Comparison of ENCODE assay signal across 12 mouse cellular contexts in genomic region chr13:30042689-30043320, GRCm38 (mm10). TPM values are rescaled to one million over a fixed set of nuclear protein-coding genes. Genes with fewer than 3 reads are reported as not detected.
DNase-seq lines count a peak whose midpoint lies in the region; ATAC-seq lines count a peak whose summit lies in the region.
"Had no signal": no experiment of that assay in that cellular context is flagged by ENCODE, and none has a peak within 500 bp of the region (broad histone marks: within the 10 kb centered on the region; RNA-seq: fewer than 3 reads in every experiment).

No protein-coding gene starts in this region.

- H3K9ac ChIP-seq in intestine, embryonic 15.5 days, result no peak overlapping the region
- H3K9ac ChIP-seq: neural tube, embryonic 13.5 days had no signal

- peak; percentile 11 to 20 for DNase-seq in frontal cortex, adult 2 months (ENCODE audit: extremely low spot score in 1 of 2, low spot score in 1 of 2)
- no peak for DNase-seq in frontal cortex, postnatal 25 days (ENCODE audit: low spot score in 2 of 2)
- peak; percentile 46 to 56 for DNase-seq in right cerebral cortex, postnatal 10 days (ENCODE audit: low spot score in 2 of 2)
- DNase-seq in right cerebral cortex, postnatal 25 days, result no peak
- peak; percentile 37 to 39 for DNase-seq in left cerebral cortex, postnatal 14 days (ENCODE audit: low spot score in 2 of 2)
- DNase-seq in thymus, postnatal 36 days, result peak; percentile 49 to 51
- DNase-seq in adrenal gland, postnatal 14 days, result no peak
- DNase-seq: kidney, postnatal 36 days had no signal

- intact Hi-C loops in left cerebral cortex, postnatal 14 days (cut with DNase I), result no loop called here

- no peaks in the 10 kb centered on the region for H3K27me3 ChIP-seq in intestine, embryonic 15.5 days (replicated peaks)
- H3K27me3 ChIP-seq: neural tube, embryonic 13.5 days had no signal

- no peak for ATAC-seq in intestine, embryonic 15.5 days

- no peaks in the 10 kb centered on the region for H3K9me3 ChIP-seq in intestine, embryonic 15.5 days
- H3K9me3 ChIP-seq: hindbrain, embryonic 10.5 days; neural tube, embryonic 13.5 days had no signal

- 78% methylated on average over 15 of the region's 15 CpGs for WGBS in intestine, embryonic 15.5 days

- H3K4me3 ChIP-seq in intestine, embryonic 15.5 days (replicated peaks), result no peak overlapping the region
- H3K4me3 ChIP-seq: hindbrain, embryonic 10.5 days; neural tube, embryonic 13.5 days had no signal

- no peak overlapping the region for H3K4me2 ChIP-seq in intestine, embryonic 15.5 days (replicated peaks)
- H3K4me2 ChIP-seq: liver, embryonic 11.5 days; neural tube, embryonic 13.5 days had no signal

- H3K27ac ChIP-seq in intestine, embryonic 15.5 days, result no peak overlapping the region
- H3K27ac ChIP-seq: hindbrain, embryonic 10.5 days; neural tube, embryonic 13.5 days had no signal

- no peaks in the 10 kb centered on the region for H3K36me3 ChIP-seq in intestine, embryonic 15.5 days
- H3K36me3 ChIP-seq: hindbrain, embryonic 10.5 days; neural tube, embryonic 13.5 days had no signal

- H3K4me1 ChIP-seq in intestine, embryonic 15.5 days (replicated peaks), result no peaks in the 10 kb centered on the region
- H3K4me1 ChIP-seq: hindbrain, embryonic 10.5 days; neural tube, embryonic 13.5 days had no signal

RNA-seq across cellular contexts. Expression of gene E2f3, which starts 56.9 kb away (rescaled TPM):
- polyA plus RNA-seq in frontal cortex, adult 2 months (2012; rRNA removed), result 14.5 and 14.9 TPM in 2 replicates
- 10 to 100 TPM; 18.7 to 19.2 TPM for total RNA-seq in left cerebral cortex, postnatal 14 days (2021)
- polyA plus RNA-seq in intestine, embryonic 15.5 days (2015; fragmentation: Nextera tagmentation; extraction: Ambion mirVana), result 9.7 and 10.6 TPM in 2 replicates
- 11.5 and 12.3 TPM in 2 replicates for total RNA-seq in adrenal gland, postnatal 14 days (2021)

Comparison
In these comparisons a context has a peak if more than half of its experiments do, and no peak if none do; other contexts are left out.
1. DNase-seq: peak in frontal cortex, adult 2 months (2 of 2), right cerebral cortex, postnatal 10 days (2 of 2), left cerebral cortex, postnatal 14 days (2 of 2) and thymus, postnatal 36 days (2 of 2); none in frontal cortex, postnatal 25 days (0 of 2), right cerebral cortex, postnatal 25 days (single experiment) and adrenal gland, postnatal 14 days (single experiment).